Mouse (Mus musculus) midbrain, embryonic 10.5 days (tissue): ENCODE results near the gene Aff3. TPM values are rescaled to one million over a fixed set of nuclear protein-coding genes. Genes with fewer than 3 reads are reported as not detected.
A peak's percentile ranks its signal among the peaks of the same experiment; 100 is the strongest.

ENCODE experiments used
- DNase-seq: peaks from one replicate; pipeline ENCODE4 v3.0.0-alpha.2; 2017; ENCODE audit warnings: low spot score
- H3K27ac ChIP-seq: fragments of 300-500 bp; sonication (generic); replicated peaks from 2 replicates; pipeline ENCODE4 v1.5.1; 2016; ENCODE audit warnings: mild to moderate bottlenecking
- H3K27me3 ChIP-seq: fragments of 300-500 bp; sonication (generic); 2 replicates; pipeline ENCODE4 v1.6.1; 2016; ENCODE audit warnings: low read depth, mild to moderate bottlenecking; ENCODE audit not compliant: poor library complexity, severe bottlenecking
- H3K36me3 ChIP-seq: fragments of 300-500 bp; sonication (generic); 2 replicates; pipeline ENCODE4 v1.6.1; 2016; ENCODE audit warnings: mild to moderate bottlenecking, moderate library complexity
- H3K4me1 ChIP-seq: fragments of 300-500 bp; sonication (generic); 2 replicates; pipeline ENCODE4 v1.6.1; 2016
- H3K4me3 ChIP-seq: fragments of 300-500 bp; sonication (generic); 2 replicates; pipeline ENCODE4 v1.5.1; 2016; ENCODE audit warnings: mild to moderate bottlenecking, moderate library complexity
- H3K9me3 ChIP-seq: fragments of 300-500 bp; sonication (generic); replicated peaks from 2 replicates; pipeline ENCODE4 v1.6.1; 2016; ENCODE audit warnings: mild to moderate bottlenecking
- WGBS: fragments of 180-500 bp; shearing (Covaris S2); methylation state at CpG from one replicate; pipeline ENCODE4 v1.1.7; 2016; 5-methylcytosine and 5-hydroxymethylcytosine counted together
- polyA plus RNA-seq: library from polyadenylated mRNA; unstranded; fragments of >200 nt; fragmentation: Nextera tagmentation; extraction: Ambion mirVana; gene quantifications from 2 replicates; pipeline ENCODE4 v1.2.1, GENCODE M21; 2016

Gene Aff3
- polyA plus RNA-seq, 1 experiment from 2014 or later: 3.0 TPM

DNA sequence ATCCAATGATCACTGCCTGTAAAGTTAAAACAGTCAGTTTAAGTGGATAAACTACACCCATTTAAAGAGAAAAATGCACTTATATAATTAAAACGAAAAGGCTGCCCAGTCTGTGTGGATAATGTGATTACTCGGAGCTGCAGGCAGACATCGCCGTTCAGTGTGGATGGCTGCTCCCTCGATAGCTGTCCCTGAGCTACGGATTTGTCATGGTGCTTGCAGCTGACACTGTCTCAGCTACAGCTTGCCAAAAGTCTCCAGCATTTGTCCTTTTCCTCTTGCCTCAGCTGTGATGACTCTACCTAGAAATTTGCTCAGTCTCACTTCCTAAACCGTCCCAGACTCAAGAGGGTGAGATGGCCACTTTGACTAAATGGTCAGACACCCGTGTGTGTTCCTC, 401.5 kb downstream of the Aff3 start:
- 0 out of 2 replicates have a peak overlapping the region, but pooled peaks have one; percentile 39 for H3K27ac ChIP-seq

DNA sequence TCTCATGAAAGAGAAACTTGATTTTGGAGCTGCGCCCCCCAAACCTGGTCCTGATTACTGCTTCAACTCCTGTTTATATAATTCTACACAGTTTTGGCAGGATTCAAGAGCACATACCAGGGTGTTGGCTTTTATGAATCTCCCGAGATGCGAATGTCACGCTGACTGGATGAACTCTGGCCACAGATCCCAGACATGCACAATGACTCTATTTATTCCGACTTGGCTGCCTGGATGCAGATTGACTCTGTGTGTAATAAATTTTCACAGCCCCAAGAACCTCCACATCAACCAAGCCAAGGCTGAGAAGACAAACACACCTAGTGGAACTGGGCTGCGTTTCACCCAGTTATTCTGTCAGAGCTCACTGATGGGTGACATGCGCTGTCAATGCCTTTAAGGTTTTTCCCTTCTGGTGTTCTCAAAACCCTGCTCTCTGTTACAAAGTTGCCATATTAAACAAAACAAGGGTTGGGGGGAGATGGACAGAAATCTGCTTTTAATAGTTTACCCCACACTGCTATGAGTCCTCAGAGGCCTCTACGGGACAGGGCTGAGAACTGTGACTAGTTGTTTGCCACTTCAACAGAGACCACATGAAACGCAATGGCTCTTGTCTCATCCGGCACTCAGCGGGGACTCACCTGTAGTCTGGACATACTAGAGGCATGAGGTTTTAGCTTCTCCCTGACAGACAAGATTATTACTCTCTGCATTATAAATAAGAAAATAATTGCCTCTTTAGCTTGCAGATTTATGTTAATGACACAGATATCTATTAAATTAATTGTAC, 402.2 kb downstream of the Aff3 start:
- peaks cover 20% of the 10 kb centered on the region for H3K4me1 ChIP-seq
- no peak overlapping the region for H3K4me3 ChIP-seq
- H3K36me3 ChIP-seq: peaks cover 15% of the 10 kb centered on the region
- 81% methylated on average over 11 of the region's 11 CpGs for WGBS
- H3K27ac ChIP-seq: no peak overlapping the region
- no peak for DNase-seq
- no peaks in the 10 kb centered on the region for H3K9me3 ChIP-seq
- no peaks in the 10 kb centered on the region for H3K27me3 ChIP-seq

More for the DNA sequence above, 401.5 kb downstream of the Aff3 start:
- no peak overlapping the region for H3K4me3 ChIP-seq
- 56% methylated on average over 8 of the region's 8 CpGs for WGBS
- H3K36me3 ChIP-seq: peaks cover 15% of the 10 kb centered on the region
- H3K9me3 ChIP-seq: no peaks in the 10 kb centered on the region
- peak; percentile 21 for DNase-seq
- peaks cover 25% of the 10 kb centered on the region for H3K4me1 ChIP-seq
- no peaks in the 10 kb centered on the region for H3K27me3 ChIP-seq

DNA sequence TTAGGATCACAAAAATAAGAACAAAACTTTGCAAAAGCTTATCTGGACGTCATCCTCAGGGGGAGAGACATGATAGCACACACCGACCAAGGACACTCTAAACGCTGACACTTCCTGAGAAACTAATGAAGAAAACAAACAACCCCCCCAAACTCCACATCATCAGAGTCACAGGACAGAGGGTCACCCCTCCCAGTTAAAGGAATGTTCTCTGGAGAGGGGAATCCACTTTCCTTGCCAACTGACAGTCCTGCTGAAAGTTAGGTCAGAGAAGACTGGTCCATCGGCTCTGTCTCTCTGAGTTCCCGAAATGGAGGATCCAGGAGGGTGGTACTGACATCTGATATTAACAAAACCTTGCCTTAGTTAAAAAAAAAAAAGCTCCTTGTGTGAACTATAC, 403.7 kb downstream of the Aff3 start:
- Histone ChIP-seq H3K4me1 (peaks cover 24% of the 10 kb centered on the region), H3K27me3 (no peaks in the 10 kb centered on the region), H3K4me3 (no peak overlapping the region), H3K36me3 (peaks cover 8% of the 10 kb centered on the region; the same call in 1 of the 2 replicates), H3K9me3 (no peaks in the 10 kb centered on the region), H3K27ac (no peak overlapping the region)
- no peak for DNase-seq
- WGBS: 85% methylated on average over 5 of the region's 5 CpGs

GRCm38 (mm10) chr1:38259541-38260338, 405.0 kb downstream of the Aff3 start:
- H3K27me3 ChIP-seq: no peaks in the 10 kb centered on the region
- no peak for DNase-seq
- peaks cover 24% of the 10 kb centered on the region for H3K4me1 ChIP-seq
- H3K4me3 ChIP-seq: no peak overlapping the region
- WGBS: 77% methylated on average over 10 of the region's 10 CpGs
- no peaks in the 10 kb centered on the region for H3K9me3 ChIP-seq
- H3K27ac ChIP-seq: no peak overlapping the region
- peaks cover 5% of the 10 kb centered on the region; the same call in 1 of the 2 replicates for H3K36me3 ChIP-seq

- Histone ChIP-seq H3K36me3 (no peaks in the 10 kb centered on the region), H3K4me1 (peaks cover 4% of the 10 kb centered on the region; the same call in 1 of the 2 replicates), H3K27ac (no peak overlapping the region), H3K9me3 (no peaks in the 10 kb centered on the region), H3K4me3 (no peak overlapping the region), H3K27me3 (no peaks in the 10 kb centered on the region)
- no peak for DNase-seq
- WGBS: 85% methylated on average over 8 of the region's 8 CpGs
Observed at GRCm38 (mm10) chr1:38254426-38254825, 410.3 kb downstream of the Aff3 start.

DNA sequence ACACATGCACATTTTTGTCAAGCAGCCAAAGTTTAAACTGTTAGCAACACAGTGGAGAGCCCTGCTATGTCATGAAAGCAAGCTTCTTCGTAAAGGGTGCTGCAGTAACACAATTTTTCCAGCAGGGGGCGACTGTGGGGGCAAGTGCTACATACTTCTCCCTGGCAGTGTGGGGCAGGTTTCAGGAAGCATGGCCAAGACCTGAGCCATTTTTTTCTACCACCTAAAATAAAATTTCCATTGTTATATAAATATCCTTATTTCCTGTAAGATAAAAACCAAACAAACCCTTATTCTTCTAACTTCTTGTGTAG, 412.0 kb downstream of the Aff3 start:
- Histone ChIP-seq H3K9me3 (no peaks in the 10 kb centered on the region), H3K27me3 (no peaks in the 10 kb centered on the region), H3K4me1 (peaks cover 4% of the 10 kb centered on the region; the same call in 1 of the 2 replicates), H3K4me3 (no peak overlapping the region), H3K36me3 (no peaks in the 10 kb centered on the region), H3K27ac (no peak overlapping the region)
- WGBS: 46% methylated on average over 2 of the region's 2 CpGs
- peak; percentile 26 for DNase-seq

GRCm38 (mm10) chr1:38252031-38252765, 412.6 kb downstream of the Aff3 start:
- no peaks in the 10 kb centered on the region for H3K36me3 ChIP-seq
- H3K27ac ChIP-seq: no peak overlapping the region
- H3K9me3 ChIP-seq: no peaks in the 10 kb centered on the region
- 94% methylated on average over 19 of the region's 19 CpGs for WGBS
- no peaks in the 10 kb centered on the region for H3K4me1 ChIP-seq
- H3K27me3 ChIP-seq: no peaks in the 10 kb centered on the region
- no peak overlapping the region for H3K4me3 ChIP-seq
- no peak for DNase-seq

- WGBS: 94% methylated on average over 11 of the region's 11 CpGs
- no peaks in the 10 kb centered on the region for H3K27me3 ChIP-seq
- H3K27ac ChIP-seq: no peak overlapping the region
- no peak for DNase-seq
- no peaks in the 10 kb centered on the region for H3K9me3 ChIP-seq
- no peak overlapping the region for H3K4me3 ChIP-seq
- H3K36me3 ChIP-seq: no peaks in the 10 kb centered on the region
- H3K4me1 ChIP-seq: no peaks in the 10 kb centered on the region
Observed at GRCm38 (mm10) chr1:38251448-38251847, 413.3 kb downstream of the Aff3 start.

DNA sequence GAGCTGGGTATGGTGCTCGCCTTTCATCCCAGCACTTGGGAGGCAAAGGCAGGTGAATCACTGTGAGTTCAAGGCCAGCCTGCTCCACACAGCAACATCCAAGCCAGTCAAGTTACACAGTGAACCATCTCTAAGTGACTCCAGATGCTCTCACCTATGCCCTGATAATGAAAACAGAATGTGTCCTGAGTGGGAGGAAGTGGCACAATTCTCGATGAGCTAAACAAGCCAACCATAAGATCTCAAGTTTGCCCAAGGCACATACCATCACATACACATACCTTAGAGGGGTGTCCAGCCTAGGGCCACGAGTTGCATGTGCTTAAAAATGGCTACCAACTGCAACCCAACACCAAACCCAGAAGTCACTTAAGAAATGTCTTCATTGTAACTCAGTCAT, 414.5 kb downstream of the Aff3 start:
- DNase-seq: no peak
- Histone ChIP-seq H3K27me3 (no peaks in the 10 kb centered on the region), H3K9me3 (no peaks in the 10 kb centered on the region), H3K4me1 (no peaks in the 10 kb centered on the region), H3K27ac (no peak overlapping the region), H3K36me3 (no peaks in the 10 kb centered on the region), H3K4me3 (no peak overlapping the region)
- WGBS: 90% methylated on average over 3 of the region's 3 CpGs

- no peak overlapping the region for H3K4me3 ChIP-seq
- 91% methylated on average over 7 of the region's 7 CpGs for WGBS
- no peak overlapping the region for H3K27ac ChIP-seq
- no peak for DNase-seq
- no peaks in the 10 kb centered on the region for H3K27me3 ChIP-seq
- no peaks in the 10 kb centered on the region for H3K9me3 ChIP-seq
- no peaks in the 10 kb centered on the region for H3K4me1 ChIP-seq
- H3K36me3 ChIP-seq: no peaks in the 10 kb centered on the region
Observed at GRCm38 (mm10) chr1:38249561-38249960, 415.2 kb downstream of the Aff3 start.

GRCm38 (mm10) chr1:38248027-38248426, 416.7 kb downstream of the Aff3 start:
- no peak overlapping the region for H3K27ac ChIP-seq
- no peaks in the 10 kb centered on the region for H3K36me3 ChIP-seq
- H3K4me1 ChIP-seq: no peaks in the 10 kb centered on the region
- no peaks in the 10 kb centered on the region for H3K9me3 ChIP-seq
- WGBS: 77% methylated on average over 9 of the region's 9 CpGs
- H3K4me3 ChIP-seq: no peak overlapping the region
- DNase-seq: no peak
- no peaks in the 10 kb centered on the region for H3K27me3 ChIP-seq

DNA sequence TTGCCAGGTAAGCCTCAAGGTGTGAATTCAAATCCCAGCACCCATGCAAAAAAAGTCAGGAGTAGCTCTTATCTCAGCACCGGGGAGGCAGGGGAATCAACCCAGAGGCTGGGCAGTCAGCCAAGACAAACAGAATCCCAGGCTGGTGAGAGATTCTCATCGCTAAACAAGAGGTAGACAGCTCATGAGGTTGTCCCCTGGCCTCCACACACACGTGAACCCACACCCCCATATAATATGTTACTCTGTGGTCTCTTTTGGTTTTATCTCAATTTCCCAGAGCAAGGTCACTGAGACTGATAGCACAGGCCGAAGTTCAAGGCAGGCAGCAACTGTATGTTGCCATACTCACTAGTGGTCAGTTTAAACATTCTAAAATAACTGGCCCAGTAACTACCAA, 422.2 kb downstream of the Aff3 start:
- H3K4me3 ChIP-seq: no peak overlapping the region
- H3K27me3 ChIP-seq: no peaks in the 10 kb centered on the region
- WGBS: 85% methylated on average over 4 of the region's 4 CpGs
- H3K36me3 ChIP-seq: no peaks in the 10 kb centered on the region
- no peak overlapping the region for H3K27ac ChIP-seq
- DNase-seq: no peak
- no peaks in the 10 kb centered on the region for H3K9me3 ChIP-seq
- H3K4me1 ChIP-seq: no peaks in the 10 kb centered on the region
